Mouse (Mus musculus) liver, adult 2 months (tissue): Measurements from ENCODE around the gene 2310034G01Rik.

Experiments
- CTCF ChIP-seq: fragments of 200-500 bp; IDR thresholded peaks from 2 replicates; pipeline ENCODE4 v1.5.1; 2011; ENCODE audit warnings: low read depth, low read length, control low read depth
- POLR2A ChIP-seq: fragments of 200-500 bp; IDR thresholded peaks from 2 replicates; pipeline ENCODE4 v1.6.1; 2011; ENCODE audit warnings: low read length, control low read depth; ENCODE audit not compliant: insufficient read depth; ENCODE audit errors: extremely low read depth

- no peak for TF ChIP-seq CTCF
- TF ChIP-seq POLR2A: 0 out of 2 replicates have a peak, but pooled peaks have one; percentile 24
These were observed 6.6 kb upstream of the 2310034G01Rik start for GRCm38 (mm10) chr19:46356701-46357138.
